Mouse (Mus musculus) mouse embryonic stem cell (cell line): Measurements from ENCODE around the gene Apold1.

Experiments
- in situ Hi-C, 2 experiments: fragments of 300-500 bp; cut with MboI; formaldehyde crosslinking; loops; 1 replicate in 1 of 2; 3 replicates in 1 of 2; pipeline ENCODE4 v1.14.3; 2019 to 2020; ENCODE audit warnings: low sequenced_read_pairs in 2 of 2, low pct_unique_long_range_greater_than_20kb in 1 of 2, mixed read lengths in 1 of 2; ENCODE audit not compliant: unreplicated experiment in 1 of 2

Apold1 gene

DNA sequence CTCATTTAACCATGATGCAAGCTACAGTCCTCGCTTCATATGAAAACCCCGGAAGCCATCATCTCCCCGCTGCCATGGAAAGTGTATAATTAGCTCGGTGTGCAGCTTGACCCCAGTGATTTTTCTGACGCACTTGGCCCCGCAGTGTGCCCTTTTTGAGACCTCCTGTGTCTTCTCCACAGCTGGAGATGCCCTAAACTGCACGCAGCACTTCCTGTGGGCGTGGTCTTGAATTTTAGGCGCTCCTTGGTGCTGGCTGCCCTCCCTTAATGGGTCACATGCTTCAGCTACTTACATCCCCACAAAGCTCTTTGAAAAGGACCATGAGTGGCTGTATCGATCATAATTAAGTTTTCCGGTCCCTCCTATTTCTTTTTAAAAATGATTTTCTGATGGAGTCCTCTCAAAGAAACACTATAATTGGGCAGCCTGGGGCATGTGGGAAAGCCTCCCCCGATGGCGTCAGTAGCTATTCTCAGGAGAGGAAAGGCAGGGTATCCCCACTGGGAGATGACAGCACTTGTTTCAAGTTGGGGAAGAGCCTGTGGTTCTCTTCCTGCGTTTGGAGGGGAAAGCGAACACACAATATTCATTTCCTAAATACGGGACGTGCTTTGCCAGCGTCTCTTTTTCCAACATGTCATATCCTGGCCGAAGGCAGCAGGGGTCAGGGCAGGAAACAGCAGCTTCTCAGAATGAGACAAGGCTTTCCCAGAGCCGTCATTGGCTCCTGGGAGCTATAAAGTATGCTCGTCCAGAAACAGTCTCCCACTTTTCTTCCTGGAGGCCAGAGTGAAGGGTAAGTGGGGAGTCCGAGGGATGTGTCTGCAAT, at the start of gene Apold1:
Gene Apold1 (plus strand): TSS at position 488 of the 832 bp plus-strand sequence.
- in situ Hi-C loops = no loop called here

DNA sequence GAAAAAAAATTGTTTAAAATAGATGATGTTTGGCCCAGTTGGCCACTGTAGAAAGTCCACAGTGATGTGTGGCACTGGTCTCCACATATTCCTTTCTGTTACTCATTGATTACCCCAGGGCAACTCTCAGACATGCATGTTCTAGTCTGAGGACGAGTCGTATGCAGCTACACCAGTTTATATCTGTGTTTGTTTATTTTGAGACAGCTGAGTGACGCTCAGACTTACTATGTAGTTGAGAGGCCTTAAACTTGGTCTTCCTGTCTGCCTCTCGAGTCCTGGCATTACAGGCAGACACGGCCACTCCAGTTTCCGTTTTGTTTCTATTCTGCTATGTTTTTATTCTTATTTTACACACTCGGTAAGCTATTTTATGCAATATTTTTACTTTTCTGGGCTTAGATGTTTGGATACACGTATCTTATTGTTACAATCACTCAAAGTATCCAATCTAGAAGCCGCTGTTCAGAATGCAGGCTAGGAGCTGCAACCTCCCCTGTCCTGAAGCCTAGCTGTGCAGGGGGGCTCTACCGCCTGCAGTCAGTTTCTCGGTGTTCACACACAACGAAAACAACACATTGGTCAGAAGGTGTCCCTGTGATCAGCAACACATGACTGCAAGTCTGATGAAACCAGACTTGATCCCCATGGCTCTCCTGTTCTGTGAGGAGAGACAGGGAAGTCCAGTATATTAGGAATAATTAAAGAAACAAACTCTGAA, 48.9 kb upstream of the Apold1 start:
- in situ Hi-C loops = no loop called here

DNA sequence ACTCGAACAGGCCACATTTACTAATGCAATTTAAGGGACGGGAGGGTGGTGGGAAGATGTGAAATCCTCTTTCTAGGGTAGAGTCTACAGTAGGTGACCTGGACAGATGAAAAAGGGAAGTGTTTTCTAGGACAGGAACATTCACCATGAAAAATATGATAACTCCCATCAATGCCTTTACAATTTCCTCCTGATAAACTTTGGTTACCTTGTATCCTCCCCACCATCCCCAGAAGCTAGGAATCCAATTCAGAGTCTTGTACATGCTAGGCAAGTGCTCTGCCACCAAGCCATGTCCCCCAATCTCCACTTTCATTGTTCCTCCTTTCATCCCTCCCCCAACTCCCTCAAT, 48.3 kb upstream of the Apold1 start:
- in situ Hi-C loops = no loop called here

DNA sequence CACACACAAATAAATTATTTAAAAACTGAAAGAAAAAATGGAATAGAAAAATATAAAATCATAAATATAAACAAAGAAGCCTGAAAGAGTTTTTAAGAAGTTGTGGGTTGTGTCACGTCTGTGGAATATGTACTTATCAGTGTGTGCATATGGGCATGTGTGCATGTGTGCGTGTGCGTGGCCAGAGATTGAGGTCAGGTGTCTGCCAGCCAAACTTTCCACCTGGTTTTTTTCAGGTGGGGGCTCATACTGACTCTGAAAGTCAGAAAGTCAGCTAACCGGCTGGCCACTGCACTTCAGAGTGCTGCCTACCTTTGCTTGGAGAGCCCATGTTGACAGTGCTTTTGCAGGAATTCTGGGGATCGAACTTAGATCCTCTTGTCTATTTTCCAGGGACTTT, 47.2 kb upstream of the Apold1 start:
- in situ Hi-C loops = no loop called here

DNA sequence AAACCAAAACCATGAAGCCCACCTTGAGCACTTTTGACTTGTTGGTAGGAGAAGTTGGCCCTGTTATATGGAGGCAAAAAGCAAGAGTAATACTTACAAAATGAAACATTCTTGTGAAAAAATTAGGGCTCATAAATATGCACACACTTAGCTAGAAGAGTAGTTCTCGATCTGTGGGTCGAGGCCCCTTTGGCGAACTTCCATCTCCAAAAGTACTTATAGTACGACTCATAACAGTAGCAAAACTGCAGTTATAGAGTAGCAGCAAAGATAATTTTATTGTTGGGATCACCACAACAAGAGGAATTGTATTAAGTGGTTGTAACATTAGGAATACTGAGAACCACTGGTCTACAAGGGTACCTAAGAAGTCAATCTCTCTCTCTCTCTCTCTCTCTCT, 41.7 kb upstream of the Apold1 start:
- in situ Hi-C loops = no loop called here

DNA sequence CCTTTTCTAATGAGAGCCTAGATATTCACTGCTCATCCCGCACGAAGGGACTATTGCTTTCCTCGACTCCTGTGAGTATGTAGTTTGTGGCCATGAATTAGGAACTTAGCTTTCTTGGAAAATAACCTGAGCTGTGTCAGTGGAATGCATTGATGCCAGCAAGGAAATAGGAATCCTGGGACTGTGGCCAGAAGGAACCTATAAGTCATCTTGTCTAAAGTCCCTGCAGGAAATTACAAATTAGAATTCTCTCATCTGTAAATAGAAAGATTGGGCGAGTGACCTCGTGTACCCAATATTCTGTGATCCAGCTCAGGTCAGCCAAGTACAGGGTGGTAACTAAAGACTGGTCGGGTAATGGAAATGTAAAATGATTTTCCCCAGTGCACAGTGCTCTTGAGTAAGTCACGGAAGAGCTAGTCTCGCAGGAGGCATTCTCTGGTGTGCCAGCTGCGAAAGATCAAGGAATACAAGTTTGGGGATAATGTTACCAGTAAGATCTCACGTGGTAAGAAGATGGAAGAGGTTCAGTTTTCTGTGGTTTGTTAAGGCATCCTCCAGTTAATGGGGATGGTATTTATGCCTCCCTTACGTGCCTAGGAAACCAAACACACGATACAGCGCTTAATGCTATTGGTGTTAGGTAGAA, 37.6 kb upstream of the Apold1 start:
- in situ Hi-C loops = no loop called here

DNA sequence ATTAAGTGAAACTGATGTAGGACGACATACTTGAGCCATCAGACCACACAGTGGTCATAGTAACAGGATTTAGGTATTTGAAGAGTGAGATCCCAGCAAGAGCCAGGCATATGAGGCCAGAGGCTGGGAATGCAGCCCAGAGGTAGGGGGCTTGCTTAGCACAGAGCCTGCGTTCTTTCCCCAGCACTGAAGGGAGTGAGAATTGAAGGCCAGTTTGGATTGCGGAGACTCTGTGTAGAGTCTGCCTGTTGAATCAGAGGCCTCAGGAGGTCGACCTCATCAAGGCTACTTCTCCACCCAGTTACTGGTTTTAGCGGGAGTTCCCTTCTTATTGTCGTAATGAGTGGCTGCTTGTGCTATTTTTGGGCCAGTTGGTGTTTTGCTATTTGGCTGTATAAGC, 35.5 kb upstream of the Apold1 start:
- in situ Hi-C loops = loop anchor here (5.0 kb wide), 1 partner anchor 74 kb away; no protein-coding TSS in a partner anchor

DNA sequence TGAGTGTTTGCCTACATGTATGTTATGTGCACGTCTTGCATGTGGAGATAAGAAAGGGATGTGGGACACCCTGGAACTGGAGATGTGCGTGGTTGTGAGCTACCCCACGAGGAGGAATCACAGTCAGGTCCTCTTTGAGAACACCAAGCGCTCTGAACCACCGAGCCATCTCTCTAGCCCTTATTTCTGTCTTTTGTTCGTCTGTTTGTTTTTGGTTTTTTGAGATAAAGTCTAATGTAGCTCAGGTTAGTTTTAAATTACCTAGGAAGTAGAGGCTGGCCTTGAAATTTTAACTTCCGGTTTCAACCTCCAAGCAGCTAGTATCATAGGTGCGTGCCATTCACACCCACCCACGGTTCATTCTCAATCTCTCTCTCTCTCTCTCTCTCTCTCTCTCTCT, 34.7 kb upstream of the Apold1 start:
- in situ Hi-C loops = loop anchor here (5.0 kb wide), 1 partner anchor 75 kb away; no protein-coding TSS in a partner anchor

DNA sequence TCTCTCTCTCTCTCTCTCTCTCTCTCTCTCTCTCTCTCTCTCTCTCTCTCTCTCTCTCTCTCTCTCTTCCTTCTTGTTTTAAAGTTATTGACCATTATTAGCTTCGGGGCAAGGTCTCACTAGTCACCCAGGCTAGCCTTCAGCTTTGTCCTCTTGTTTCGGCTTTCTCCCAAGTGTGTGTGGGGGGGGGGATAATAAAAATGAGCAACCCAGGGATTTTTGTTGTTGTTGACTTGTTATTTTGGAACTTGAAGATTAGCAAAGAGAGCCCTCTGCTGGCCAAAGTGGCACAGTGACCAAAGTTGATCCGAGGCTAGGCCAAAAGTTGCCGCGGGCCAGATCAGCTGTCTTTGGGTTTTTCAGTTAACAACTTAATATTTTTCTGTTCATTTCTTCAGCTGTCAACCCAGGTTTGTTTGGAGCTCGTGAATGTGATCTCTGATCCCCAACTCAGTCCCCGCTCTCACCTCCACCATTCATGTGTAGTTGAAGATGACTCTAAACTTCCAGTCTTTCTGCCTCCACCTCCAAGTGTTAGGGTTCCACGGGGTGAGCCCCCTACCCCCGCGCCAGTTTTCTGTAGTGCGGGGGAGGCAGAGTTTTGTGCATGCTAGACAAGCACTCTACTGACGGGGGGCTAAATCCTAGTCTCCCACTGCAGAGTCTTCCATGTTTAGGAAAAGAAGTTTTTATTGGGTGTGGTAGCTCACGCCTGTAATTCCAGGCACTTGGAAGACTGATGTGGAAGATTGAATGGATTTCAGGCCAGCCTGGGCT, 34.0 kb upstream of the Apold1 start:
- in situ Hi-C loops = loop anchor here (5.0 kb wide), 1 partner anchor 75 kb away; no protein-coding TSS in a partner anchor

DNA sequence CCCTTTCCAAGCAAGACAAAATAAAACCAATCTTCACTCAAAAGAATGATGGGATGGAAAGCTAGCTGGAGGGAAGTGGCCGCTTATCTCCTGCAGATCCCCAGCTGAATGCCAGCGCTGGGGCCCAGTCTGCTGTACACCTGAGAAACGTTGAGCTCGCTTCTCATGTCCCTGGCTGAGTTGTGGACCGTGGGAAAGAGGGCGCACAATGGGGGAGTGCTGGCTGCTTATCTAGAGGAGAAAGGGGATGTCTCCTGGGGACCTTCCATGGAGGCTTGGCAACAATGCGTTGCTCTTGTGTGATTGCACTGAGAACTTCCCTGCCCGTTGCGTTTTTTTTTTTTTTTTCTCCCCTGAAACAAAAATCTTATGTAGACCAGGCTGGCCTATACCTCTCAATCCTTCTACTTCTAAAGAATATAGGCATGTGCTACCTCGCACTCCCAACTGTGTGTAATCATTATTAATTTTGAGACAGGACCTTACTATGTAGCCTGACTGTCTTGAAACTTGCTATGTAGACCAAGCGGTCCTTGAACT, 32.9 kb upstream of the Apold1 start:
- in situ Hi-C loops = loop anchor here (5.0 kb wide), 1 partner anchor 76 kb away; no protein-coding TSS in a partner anchor

DNA sequence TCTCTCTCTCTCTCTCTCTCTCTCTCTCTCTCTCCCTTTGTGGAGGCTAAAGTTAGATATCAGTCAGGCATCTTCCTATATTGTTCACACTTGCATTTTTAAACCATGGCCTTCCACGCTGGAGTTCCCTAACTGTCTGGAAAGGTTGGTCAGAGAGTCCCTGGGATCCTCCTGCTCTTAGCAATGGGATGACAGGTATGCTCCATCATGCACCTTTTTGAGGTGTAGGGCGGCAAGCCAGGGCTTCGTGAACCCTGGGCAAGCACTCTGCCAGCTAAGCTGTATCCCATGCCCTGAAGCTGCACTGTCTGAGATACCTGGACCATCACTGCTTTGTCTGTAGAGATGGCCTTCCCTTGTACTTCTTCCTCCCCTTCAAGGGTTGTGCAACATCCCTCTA, 32.3 kb upstream of the Apold1 start:
- in situ Hi-C loops = loop anchor here (5.0 kb wide), 1 partner anchor 77 kb away; no protein-coding TSS in a partner anchor

DNA sequence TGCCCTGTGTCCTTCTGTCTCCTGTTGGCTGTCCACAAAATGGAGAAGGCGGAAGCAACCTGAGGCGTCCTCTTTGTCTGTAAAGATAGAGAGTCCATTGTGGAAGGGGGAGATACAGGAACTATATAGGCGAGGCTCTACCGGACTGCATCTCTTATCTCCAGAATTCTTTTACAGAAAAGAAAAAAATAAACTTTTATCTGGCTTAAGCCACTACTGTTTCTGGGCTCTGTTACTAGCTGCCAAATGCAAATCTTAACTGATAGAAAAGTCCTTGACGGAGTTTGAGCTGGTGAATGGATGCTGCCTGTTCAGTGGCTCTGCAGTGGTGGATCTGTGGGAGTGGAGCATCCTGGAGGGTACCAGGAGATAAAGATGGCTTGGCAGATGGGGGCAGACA, 30.2 kb upstream of the Apold1 start:
- in situ Hi-C loops = no loop called here

DNA sequence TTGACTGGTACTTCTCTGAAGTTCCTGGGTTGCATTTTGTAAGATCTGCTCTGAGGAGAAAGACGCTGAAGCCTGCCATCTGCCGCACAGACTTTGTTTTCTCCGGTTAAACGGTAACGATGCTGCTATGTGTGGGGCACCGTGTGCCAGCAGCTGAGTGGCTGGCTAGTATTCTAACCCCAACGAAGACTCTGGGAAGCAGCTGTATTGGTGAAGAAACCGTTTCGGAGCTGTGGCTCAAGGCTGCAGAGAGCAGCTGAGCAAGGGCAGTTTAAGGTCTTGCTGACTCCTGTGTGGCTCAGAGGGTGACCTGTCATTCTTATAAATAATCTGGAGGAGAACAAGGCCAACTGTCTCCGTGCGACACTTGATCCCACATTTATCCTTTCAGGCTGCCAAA, 27.5 kb upstream of the Apold1 start:
- in situ Hi-C loops = no loop called here

DNA sequence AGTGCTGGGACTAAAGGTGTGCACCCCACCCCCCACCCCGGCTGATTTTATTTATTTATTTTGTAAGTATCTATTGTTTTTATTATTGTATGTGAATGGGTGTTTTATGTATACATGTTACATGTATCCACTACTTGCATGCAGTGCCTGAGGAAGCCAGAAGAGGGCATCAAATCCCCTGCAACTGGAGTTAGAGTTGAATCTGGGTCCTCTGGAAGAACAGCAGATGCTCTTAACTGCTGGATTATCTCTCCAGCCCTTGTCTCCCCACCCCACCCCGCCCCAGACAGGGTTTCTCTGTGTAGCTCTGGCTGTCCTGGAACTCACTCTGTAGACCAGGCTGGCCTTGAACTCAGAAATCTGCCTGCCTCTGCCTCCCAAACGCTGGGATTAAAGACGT, 25.1 kb upstream of the Apold1 start:
- in situ Hi-C loops = no loop called here

DNA sequence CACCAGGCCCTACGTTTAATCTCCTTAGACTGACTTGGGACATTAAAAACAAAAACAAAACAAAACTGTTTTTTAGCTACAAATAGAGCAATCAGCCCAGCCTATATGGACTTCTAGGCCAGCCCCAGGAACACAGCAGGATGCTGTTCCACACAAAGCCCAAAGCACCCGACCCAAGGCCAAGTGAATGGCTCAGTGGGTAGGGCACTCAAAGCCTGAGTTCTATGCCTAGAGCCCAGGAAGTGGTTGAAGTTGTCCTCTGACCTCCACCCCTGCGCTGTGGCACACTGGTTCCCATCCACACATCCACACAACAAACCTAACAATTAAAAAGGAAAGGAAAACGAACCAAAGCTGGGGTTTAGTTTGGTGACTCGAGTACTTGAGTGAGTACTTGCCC, 20.2 kb upstream of the Apold1 start:
- in situ Hi-C loops = no loop called here

DNA sequence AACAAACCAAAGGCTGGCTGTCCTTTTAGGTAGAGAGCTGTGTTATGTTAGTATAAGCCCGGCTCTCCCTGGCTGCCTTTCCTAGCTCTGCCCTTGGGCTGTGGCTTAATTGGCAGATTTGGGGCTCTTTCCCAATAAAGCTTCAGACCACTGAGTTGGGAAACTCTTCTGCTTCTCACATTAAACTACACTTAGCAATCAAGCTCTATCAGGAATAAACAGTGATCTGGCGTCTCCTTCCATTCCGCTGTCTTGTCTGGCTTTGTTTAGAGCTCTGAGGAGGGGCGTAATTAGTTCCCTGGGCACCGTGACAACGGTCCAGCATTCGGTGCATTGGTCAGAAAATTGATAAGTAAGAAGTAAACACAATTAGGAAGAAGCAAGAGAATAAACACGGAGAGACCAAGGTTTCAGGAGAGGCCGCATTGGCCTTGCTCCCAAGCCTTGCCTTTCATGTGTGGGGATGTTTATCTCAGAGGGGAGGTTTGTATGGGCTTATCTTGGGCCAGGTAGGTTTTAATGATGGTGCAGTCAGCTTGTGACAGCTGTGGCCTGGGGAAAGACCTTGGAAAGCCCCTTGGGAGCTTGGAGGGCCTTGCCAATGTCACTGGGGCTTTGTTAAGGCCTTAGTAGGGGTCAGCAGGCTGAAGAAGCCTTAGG, 19.5 kb upstream of the Apold1 start:
- in situ Hi-C loops = no loop called here

DNA sequence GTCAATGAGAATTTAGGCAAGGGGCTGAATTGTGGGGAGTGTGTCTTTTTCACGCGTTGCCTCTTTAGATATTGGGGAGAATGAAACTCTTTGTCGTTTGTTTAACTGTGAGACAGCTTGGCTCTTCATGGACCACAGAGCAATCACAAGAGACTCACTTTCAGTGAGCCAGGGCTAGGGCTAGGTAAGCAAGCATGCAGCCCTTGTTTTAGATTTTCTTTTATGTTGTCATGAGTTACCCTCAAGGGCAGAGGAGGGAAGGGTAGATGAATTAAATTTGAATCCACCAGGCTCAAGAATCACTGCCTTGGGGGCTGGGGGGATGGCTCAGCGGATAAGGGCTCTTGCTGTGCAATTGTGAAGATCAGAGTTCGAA, 19.0 kb upstream of the Apold1 start:
- in situ Hi-C loops = no loop called here

DNA sequence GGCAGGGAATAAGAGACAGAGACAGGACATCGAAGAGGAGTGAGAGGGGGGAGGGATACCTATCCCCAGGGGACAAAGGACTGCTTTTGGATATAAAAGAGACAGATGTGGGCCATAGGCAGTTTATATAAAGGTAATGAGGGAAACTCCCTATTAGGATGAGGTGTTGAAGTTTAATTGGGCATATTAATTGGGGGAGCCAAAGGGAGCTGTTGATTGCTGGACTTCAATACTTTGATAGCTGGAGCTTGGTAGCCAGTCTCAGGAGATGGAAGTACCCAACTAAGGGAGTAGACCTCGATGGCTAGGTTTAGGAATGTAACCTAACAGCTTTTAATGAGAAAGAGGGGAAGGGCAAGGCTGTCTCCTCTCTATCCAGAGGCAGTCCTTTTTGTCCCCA, 17.6 kb upstream of the Apold1 start:
- in situ Hi-C loops = no loop called here
